ENCODE assay signal across 8 mouse cellular contexts in genomic region chr19:59193986-59194820, GRCm38 (mm10). TPM values are rescaled to one million over a fixed set of nuclear protein-coding genes. Genes with fewer than 3 reads are reported as not detected.
DNase-seq lines count a peak whose midpoint lies in the region; ATAC-seq lines count a peak whose summit lies in the region.

No protein-coding gene starts in this region.

- no peak; the same call in 1 of the 2 replicates for ATAC-seq in lung, embryonic 15.5 days (ENCODE audit: borderline replicate concordance, extremely low read depth, low FRiP score, low TSS enrichment)
- ATAC-seq in embryonic facial prominence, embryonic 12.5 days (ENCODE audit: insufficient number of reproducible peaks, insufficient read depth, low FRiP score, low TSS enrichment) = no peak
- no peak for ATAC-seq in intestine, embryonic 14.5 days (replicated peaks; ENCODE audit: low FRiP score, low TSS enrichment, low read depth)
- ATAC-seq in neural tube, embryonic 15.5 days (ENCODE audit: low FRiP score) = no peak

- H3K4me2 ChIP-seq in lung, embryonic 15.5 days = peak overlapping the region; percentile 49
- peak overlapping the region; percentile 27 for H3K4me2 ChIP-seq in embryonic facial prominence, embryonic 12.5 days (replicated peaks)
- peak overlapping the region; percentile 35 for H3K4me2 ChIP-seq in intestine, embryonic 14.5 days (ENCODE audit: low read length)
- peak overlapping the region; percentile 16 for H3K4me2 ChIP-seq in neural tube, embryonic 15.5 days

- peaks cover 8% of the 10 kb centered on the region for H3K4me1 ChIP-seq in lung, embryonic 15.5 days
- H3K4me1 ChIP-seq in embryonic facial prominence, embryonic 12.5 days = 0 out of 2 replicates have a peak, but pooled peaks cover 4% of the 10 kb centered on the region
- no peaks in the 10 kb centered on the region for H3K4me1 ChIP-seq in intestine, embryonic 14.5 days (replicated peaks; ENCODE audit: control insufficient read depth, insufficient read depth, low read length)
- peaks cover 4% of the 10 kb centered on the region for H3K4me1 ChIP-seq in neural tube, embryonic 15.5 days

- H3K4me3 ChIP-seq in lung, embryonic 15.5 days = peak overlapping the region; percentile 29
- peak overlapping the region; percentile 20 for H3K4me3 ChIP-seq in embryonic facial prominence, embryonic 12.5 days
- H3K4me3 ChIP-seq in intestine, embryonic 14.5 days (ENCODE audit: low read depth, low read length) = peak overlapping the region; percentile 16; the same call in 1 of the 2 replicates
- peak overlapping the region; percentile 2; the same call in 1 of the 2 replicates for H3K4me3 ChIP-seq in neural tube, embryonic 15.5 days (replicated peaks)

- WGBS in lung, embryonic 15.5 days = 2% methylated on average over 50 of the region's 50 CpGs
- under 1% methylated on average over 50 of the region's 50 CpGs for WGBS in embryonic facial prominence, embryonic 12.5 days
- 1% methylated on average over 48 of the region's 50 CpGs for WGBS in intestine, embryonic 14.5 days
- under 1% methylated on average over 49 of the region's 50 CpGs for WGBS in neural tube, embryonic 15.5 days

- H3K27me3 ChIP-seq in lung, embryonic 15.5 days = peaks cover 86% of the 10 kb centered on the region
- peaks cover 70% of the 10 kb centered on the region for H3K27me3 ChIP-seq in embryonic facial prominence, embryonic 12.5 days
- H3K27me3 ChIP-seq in intestine, embryonic 14.5 days (replicated peaks; ENCODE audit: control insufficient read depth, insufficient read depth, low read length) = peaks cover 90% of the 10 kb centered on the region
- peaks cover 88% of the 10 kb centered on the region for H3K27me3 ChIP-seq in neural tube, embryonic 15.5 days (replicated peaks)

- no peaks in the 10 kb centered on the region for H3K36me3 ChIP-seq in lung, embryonic 15.5 days
- H3K36me3 ChIP-seq in embryonic facial prominence, embryonic 12.5 days = no peaks in the 10 kb centered on the region
- H3K36me3 ChIP-seq in intestine, embryonic 14.5 days (ENCODE audit: control insufficient read depth, insufficient read depth, low read length) = no peaks in the 10 kb centered on the region
- H3K36me3 ChIP-seq in neural tube, embryonic 15.5 days = no peaks in the 10 kb centered on the region

- no peak for DNase-seq in lung, postnatal 36 days
- peak; percentile 79 for DNase-seq in intestine, embryonic 14.5 days (ENCODE audit: low spot score)
- DNase-seq in spleen, postnatal 10 days (ENCODE audit: low spot score in 2 of 2) = no peak
- DNase-seq in cerebellum, adult 8-10 months = no peak
- DNase-seq in urinary bladder, postnatal 36 days (ENCODE audit: low spot score in 2 of 2) = no peak

- no peak overlapping the region for H3K9ac ChIP-seq in lung, embryonic 15.5 days
- no peak overlapping the region for H3K9ac ChIP-seq in embryonic facial prominence, embryonic 12.5 days
- no peak overlapping the region for H3K9ac ChIP-seq in intestine, embryonic 14.5 days (ENCODE audit: low read length)
- no peak overlapping the region for H3K9ac ChIP-seq in neural tube, embryonic 15.5 days (replicated peaks)

- H3K9me3 ChIP-seq in lung, embryonic 15.5 days = no peaks in the 10 kb centered on the region
- no peaks in the 10 kb centered on the region for H3K9me3 ChIP-seq in embryonic facial prominence, embryonic 12.5 days
- H3K9me3 ChIP-seq in intestine, embryonic 14.5 days (ENCODE audit: control insufficient read depth, low read length) = no peaks in the 10 kb centered on the region; the same call in 1 of the 2 replicates
- H3K9me3 ChIP-seq in neural tube, embryonic 15.5 days (replicated peaks) = no peaks in the 10 kb centered on the region

- H3K27ac ChIP-seq in lung, embryonic 15.5 days = no peak overlapping the region
- H3K27ac ChIP-seq in embryonic facial prominence, embryonic 12.5 days = no peak overlapping the region
- H3K27ac ChIP-seq in intestine, embryonic 14.5 days (ENCODE audit: low read depth) = no peak overlapping the region
- H3K27ac ChIP-seq in neural tube, embryonic 15.5 days (replicated peaks) = no peak overlapping the region

RNA-seq across cellular contexts. Expression of gene Vax1, which starts 24.3 kb away (rescaled TPM):
- not detected in 2 replicates for polyA plus RNA-seq in lung, embryonic 15.5 days (2015; fragmentation: Nextera tagmentation; extraction: Ambion mirVana)
- polyA plus RNA-seq in embryonic facial prominence, embryonic 12.5 days (2016; fragmentation: Nextera tagmentation; extraction: Ambion mirVana) = 1.1 TPM in 2 replicates
- polyA plus RNA-seq in intestine, embryonic 14.5 days (2014; fragmentation: Nextera tagmentation; extraction: Ambion mirVana) = not detected in 2 replicates
- not detected in 2 replicates for polyA plus RNA-seq in neural tube, embryonic 15.5 days (2015; fragmentation: Nextera tagmentation; extraction: Ambion mirVana)

RNA-seq across cellular contexts. Expression of gene Kcnk18, which starts 24.8 kb away (rescaled TPM):
- not detected in 2 replicates for polyA plus RNA-seq in lung, embryonic 15.5 days (2015; fragmentation: Nextera tagmentation; extraction: Ambion mirVana)
- not detected in 2 replicates for polyA plus RNA-seq in embryonic facial prominence, embryonic 12.5 days (2016; fragmentation: Nextera tagmentation; extraction: Ambion mirVana)
- 0.05 TPM in 1 of 2 replicates, not detected in the other for polyA plus RNA-seq in intestine, embryonic 14.5 days (2014; fragmentation: Nextera tagmentation; extraction: Ambion mirVana)
- polyA plus RNA-seq in neural tube, embryonic 15.5 days (2015; fragmentation: Nextera tagmentation; extraction: Ambion mirVana) = 0.14 and 0.27 TPM in 2 replicates
